Comparison of ENCODE assay signal across 26 mouse cellular contexts in genomic region chr15:13529960-13530359, GRCm38 (mm10).
"Had no signal": no experiment of that assay in that cellular context is flagged by ENCODE, and none has a peak within 500 bp of the region (broad histone marks: within the 10 kb centered on the region; RNA-seq: fewer than 3 reads in every experiment).

No protein-coding gene starts in this region.

- H3K9ac ChIP-seq: forebrain, postnatal 0 days; heart, embryonic 13.5 days; heart, embryonic 15.5 days; hindbrain, embryonic 13.5 days; hindbrain, embryonic 15.5 days; limb, embryonic 12.5 days; liver, embryonic 13.5 days; liver, embryonic 15.5 days had no signal

- H3K4me2 ChIP-seq: heart, embryonic 13.5 days; heart, embryonic 15.5 days; hindbrain, embryonic 13.5 days; hindbrain, embryonic 15.5 days; limb, embryonic 12.5 days; liver, embryonic 11.5 days; liver, embryonic 13.5 days; liver, embryonic 15.5 days had no signal

- H3K27ac ChIP-seq: gastrocnemius, adult 2 months; heart, embryonic 10.5 days; heart, embryonic 13.5 days; heart, embryonic 15.5 days; hindbrain, embryonic 13.5 days; hindbrain, embryonic 15.5 days; hindbrain, postnatal 0 days; limb, embryonic 10.5 days; limb, embryonic 12.5 days; liver, embryonic 13.5 days; liver, embryonic 15.5 days had no signal

- ATAC-seq: forebrain, postnatal 0 days; hindbrain, postnatal 0 days; intestine, embryonic 16.5 days had no signal

- H3K27me3 ChIP-seq: heart, embryonic 13.5 days; heart, embryonic 15.5 days; hindbrain, embryonic 13.5 days; hindbrain, embryonic 15.5 days; limb, embryonic 12.5 days; liver, embryonic 13.5 days; liver, embryonic 15.5 days had no signal

- H3K36me3 ChIP-seq: heart, embryonic 10.5 days; heart, embryonic 13.5 days; heart, embryonic 15.5 days; hindbrain, embryonic 13.5 days; hindbrain, embryonic 15.5 days; limb, embryonic 10.5 days; limb, embryonic 12.5 days; liver, embryonic 13.5 days; liver, embryonic 15.5 days had no signal

- H3K9me3 ChIP-seq: heart, embryonic 10.5 days; heart, embryonic 13.5 days; heart, embryonic 15.5 days; hindbrain, embryonic 13.5 days; hindbrain, embryonic 15.5 days; limb, embryonic 10.5 days; limb, embryonic 12.5 days; liver, embryonic 13.5 days; liver, embryonic 15.5 days had no signal

- H3K4me1 ChIP-seq: heart, embryonic 10.5 days; heart, embryonic 13.5 days; heart, embryonic 15.5 days; hindbrain, embryonic 13.5 days; hindbrain, embryonic 15.5 days; limb, embryonic 12.5 days; liver, embryonic 13.5 days; liver, embryonic 15.5 days had no signal

- DNase-seq: forebrain, postnatal 0 days; gastrocnemius, adult 2 months; gastrocnemius, postnatal 10 days; gastrocnemius, postnatal 25 days; heart, adult 18-20 months; heart, postnatal 14 days; heart, postnatal 36 days; kidney, adult 18-20 months; kidney, adult 9 months; kidney, postnatal 14 days; kidney, postnatal 36 days; layer of hippocampus, adult 9-11 months; layer of hippocampus, postnatal 36 days; liver; liver, embryonic 13.5 days had no signal

- H3K4me3 ChIP-seq: gastrocnemius, adult 2 months; heart, embryonic 10.5 days; heart, embryonic 13.5 days; heart, embryonic 15.5 days; hindbrain, embryonic 13.5 days; hindbrain, embryonic 15.5 days; limb, embryonic 10.5 days; limb, embryonic 12.5 days; liver, embryonic 13.5 days; liver, embryonic 15.5 days had no signal
